ENCODE assay signal across 14 mouse cellular contexts in genomic region chr13:101736521-101737387, GRCm38 (mm10). TPM values are rescaled to one million over a fixed set of nuclear protein-coding genes. Genes with fewer than 3 reads are reported as not detected.
DNase-seq lines count a peak whose midpoint lies in the region; ATAC-seq and TF ChIP-seq lines count a peak whose summit lies in the region.
"Had no signal": no experiment of that assay in that cellular context is flagged by ENCODE, and none has a peak within 500 bp of the region (broad histone marks: within the 10 kb centered on the region; RNA-seq: fewer than 3 reads in every experiment).

No protein-coding gene starts in this region.

- no peak overlapping the region for H3ac ChIP-seq in myocyte (ENCODE audit: control insufficient read depth, insufficient read length)

- peak overlapping the region; percentile 44 for H3K4me2 ChIP-seq in myocyte (ENCODE audit: low read depth)
- H3K4me2 ChIP-seq in forebrain, embryonic 14.5 days (ENCODE audit: low read length), result no peak overlapping the region
- H3K4me2 ChIP-seq: embryonic facial prominence, embryonic 13.5 days had no signal

- 0 out of 2 replicates have a peak, but pooled peaks cover 2% of the 10 kb centered on the region for H3K36me3 ChIP-seq in liver, adult 2 months (ENCODE audit: control insufficient read depth, insufficient read depth, low read length)
- H3K36me3 ChIP-seq in myocyte (ENCODE audit: control insufficient read depth, insufficient read depth), result no peaks in the 10 kb centered on the region
- H3K36me3 ChIP-seq in forebrain, embryonic 14.5 days (ENCODE audit: control insufficient read depth, insufficient read depth, low read length), result no peaks in the 10 kb centered on the region
- H3K36me3 ChIP-seq: embryonic facial prominence, embryonic 13.5 days had no signal

- H3K9ac ChIP-seq in liver, adult 2 months (ENCODE audit: low read depth, low read length), result peak overlapping the region; percentile 44; the same call in 1 of the 2 replicates
- H3K9ac ChIP-seq in forebrain, embryonic 14.5 days (ENCODE audit: low read length), result no peak overlapping the region
- H3K9ac ChIP-seq: embryonic facial prominence, embryonic 13.5 days; forebrain, postnatal 0 days had no signal

- no peaks in the 10 kb centered on the region for H3K9me3 ChIP-seq in forebrain, embryonic 14.5 days (replicated peaks; ENCODE audit: control insufficient read depth, low read length)
- H3K9me3 ChIP-seq: embryonic facial prominence, embryonic 13.5 days had no signal

- TF ChIP-seq CTCF in liver, adult 2 months (IDR thresholded peaks at IDR 0.05; ENCODE audit: low read depth, low read length), result no peak
- TF ChIP-seq CTCF in bone marrow macrophage, adult 2 months (IDR thresholded peaks at IDR 0.05; ENCODE audit: low read depth, low read length), result no peak

- ATAC-seq in CD4-positive, CD25-positive, alpha-beta regulatory T cell, adult 4 months, result peak; percentile 60
- ATAC-seq in forebrain, embryonic 14.5 days, result no peak
- ATAC-seq: forebrain, postnatal 0 days had no signal

- peaks cover 46% of the 10 kb centered on the region for H3K79me2 ChIP-seq in liver, adult 2 months (ENCODE audit: control insufficient read depth, insufficient read depth, low read length)
- peaks cover 92% of the 10 kb centered on the region for H3K79me2 ChIP-seq in myocyte (ENCODE audit: control insufficient read depth, insufficient read depth)

- TF ChIP-seq POLR2A in liver, adult 2 months (IDR thresholded peaks at IDR 0.05; ENCODE audit: extremely low read depth, insufficient read depth, low read length), result no peak
- no peak for TF ChIP-seq POLR2A in bone marrow macrophage, adult 2 months (IDR thresholded peaks at IDR 0.05; ENCODE audit: borderline replicate concordance, low read depth, low read length)
- TF ChIP-seq POLR2A in myocyte (IDR thresholded peaks at IDR 0.05; ENCODE audit: insufficient read length, low read depth), result no peak

- H3K27ac ChIP-seq in liver, adult 2 months (replicated peaks; ENCODE audit: insufficient read depth, low read depth, low read length), result peak overlapping the region; percentile 66
- H3K27ac ChIP-seq in bone marrow macrophage, adult 2 months (ENCODE audit: insufficient read depth, low read depth, low read length), result peak overlapping the region; percentile 44
- no peak overlapping the region for H3K27ac ChIP-seq in forebrain, embryonic 14.5 days (ENCODE audit: low read depth, low read length)
- H3K27ac ChIP-seq: embryonic facial prominence, embryonic 13.5 days had no signal

- H3K27me3 ChIP-seq in liver, adult 2 months (ENCODE audit: control insufficient read depth, insufficient read depth, low read length), result no peaks in the 10 kb centered on the region
- no peaks in the 10 kb centered on the region for H3K27me3 ChIP-seq in myocyte (ENCODE audit: control insufficient read depth, insufficient read depth, insufficient read length)
- H3K27me3 ChIP-seq in forebrain, embryonic 14.5 days (replicated peaks; ENCODE audit: control insufficient read depth, insufficient read depth, low read length), result no peaks in the 10 kb centered on the region
- H3K27me3 ChIP-seq: embryonic facial prominence, embryonic 13.5 days had no signal

- WGBS in liver, adult 2 months, result 14% methylated on average over 16 of the region's 16 CpGs
- 83% methylated on average over 16 of the region's 16 CpGs for WGBS in forebrain, embryonic 14.5 days

- H3K4me1 ChIP-seq in liver, adult 2 months (ENCODE audit: control insufficient read depth, insufficient read depth, low read length), result peaks cover 38% of the 10 kb centered on the region
- H3K4me1 ChIP-seq in bone marrow macrophage, adult 2 months (ENCODE audit: control insufficient read depth, insufficient read depth, low read length), result peaks cover 52% of the 10 kb centered on the region
- 0 out of 2 replicates have a peak, but pooled peaks cover 2% of the 10 kb centered on the region for H3K4me1 ChIP-seq in forebrain, embryonic 14.5 days (ENCODE audit: control insufficient read depth, insufficient read depth, low read length)

- no peak overlapping the region for H3K4me3 ChIP-seq in liver, adult 2 months (ENCODE audit: insufficient read depth, low read depth, low read length)
- H3K4me3 ChIP-seq in bone marrow macrophage, adult 2 months (ENCODE audit: insufficient read depth, low read length), result peak overlapping the region; percentile 31
- H3K4me3 ChIP-seq in myocyte, result no peak overlapping the region
- no peak overlapping the region for H3K4me3 ChIP-seq in forebrain, embryonic 14.5 days (ENCODE audit: low read depth, low read length)
- H3K4me3 ChIP-seq: embryonic facial prominence, embryonic 13.5 days had no signal

- peak; percentile 80 for DNase-seq in liver, adult 2 months (ENCODE audit: extremely low read depth, low read depth, low spot score)
- no peak for DNase-seq in liver
- no peak for DNase-seq in forebrain, embryonic 14.5 days (ENCODE audit: low spot score)
- no peak for DNase-seq in c-Kit-positive CD71-positive TER-119-positive erythroid progenitor cells, embryonic 14.5 days (ENCODE audit: low spot score)
- DNase-seq: adrenal gland, postnatal 14 days; cerebellum, adult 9-10 months; forebrain, postnatal 0 days; kidney, adult 18-20 months; right cerebral cortex, adult 18-20 months; thymus, adult 18-20 months had no signal

TF ChIP-seq in myocyte, 11 proteins besides CTCF, POLR2A, EP300 and RAD21:
- TF ChIP-seq MYOD1 (IDR thresholded peaks at IDR 0.05; ENCODE audit: control insufficient read depth in 1 of 3, insufficient read length in 2 of 3, low read depth in 2 of 3) (peak in 1 of 3 experiments; percentile 19), MAX (IDR thresholded peaks at IDR 0.05; ENCODE audit: low read depth) (no peak), REST (IDR thresholded peaks at IDR 0.05; ENCODE audit: insufficient read depth, insufficient read length) (no peak), SRF (IDR thresholded peaks at IDR 0.05; ENCODE audit: control insufficient read depth, insufficient read length, low read depth) (no peak)
TF ChIP-seq in myocyte: peak in this region for 1.

RNA-seq across cellular contexts. Expression of gene Pik3r1, which starts 31.3 kb away (rescaled TPM):
- total RNA-seq in liver, adult 2 months (2014; rRNA removed), result 35.5 and 38.4 TPM in 2 replicates
- polyA plus RNA-seq in liver, adult 2 months (2012; rRNA removed), result 11.9 and 12.2 TPM in 2 replicates
- 100 to 1,000 TPM in 1 of 2 experiments, 10 to 100 TPM in 1; 83.2 to 105 TPM for polyA plus RNA-seq in CD4-positive, CD25-positive, alpha-beta regulatory T cell, adult 4 months (2017; shearing (Covaris generic))
- 52.5 and 53.9 TPM in 2 replicates for polyA plus RNA-seq in bone marrow macrophage, adult 2 months (2012; ENCODE audit: insufficient read depth, insufficient read length, missing spikeins)
- 6.8 TPM for polyA plus RNA-seq in myocyte (2012; fragmentation: generic; extraction: Trizol)
- 26.8 and 41.6 TPM in 2 replicates for polyA plus RNA-seq in forebrain, embryonic 14.5 days (2014; fragmentation: Nextera tagmentation; extraction: Ambion mirVana)
